Mouse (Mus musculus) heart, embryonic 11.5 days (tissue): ENCODE measurements around the gene AL732309.1. TPM values are rescaled to one million over a fixed set of nuclear protein-coding genes. Genes with fewer than 3 reads are reported as not detected.
A peak's percentile ranks its signal among the peaks of the same experiment; 100 is the strongest.

ENCODE experiments used
- ATAC-seq: fragments of 200-750 bp; cut with Nextera tagmentation; replicated peaks from 2 replicates; pipeline ENCODE4 v1.8.0; 2017; ENCODE audit warnings: moderate library complexity; ENCODE audit not compliant: insufficient number of reproducible peaks, low FRiP score, low TSS enrichment
- H3K27ac ChIP-seq: fragments of 300-500 bp; sonication (generic); 2 replicates; pipeline ENCODE4 v1.5.1; 2014; ENCODE audit warnings: mild to moderate bottlenecking, low read depth, low read length
- H3K27me3 ChIP-seq: fragments of 300-500 bp; sonication (generic); 2 replicates; pipeline ENCODE4 v1.6.1; 2014; ENCODE audit warnings: mild to moderate bottlenecking, low read length, mixed read lengths; ENCODE audit not compliant: control insufficient read depth, insufficient read depth
- H3K36me3 ChIP-seq: fragments of 300-500 bp; sonication (generic); 2 replicates; pipeline ENCODE4 v1.6.1; 2014; ENCODE audit warnings: mild to moderate bottlenecking, low read length, moderate library complexity, mixed read lengths; ENCODE audit not compliant: control insufficient read depth, insufficient read depth
- H3K4me1 ChIP-seq: fragments of 300-500 bp; sonication (generic); 2 replicates; pipeline ENCODE4 v1.6.1; 2014; ENCODE audit warnings: low read length; ENCODE audit not compliant: control insufficient read depth, insufficient read depth
- H3K4me2 ChIP-seq: fragments of 300-500 bp; sonication (generic); 2 replicates; pipeline ENCODE4 v1.6.1; 2014; ENCODE audit warnings: mild to moderate bottlenecking, moderate library complexity
- H3K4me3 ChIP-seq: fragments of 300-500 bp; sonication (generic); 2 replicates; pipeline ENCODE4 v1.5.1; 2014; ENCODE audit warnings: low read depth, low read length
- H3K9ac ChIP-seq: fragments of 300-500 bp; sonication (generic); 2 replicates; pipeline ENCODE4 v1.6.1; 2014; ENCODE audit warnings: mild to moderate bottlenecking, low read depth, low read length, moderate library complexity
- H3K9me3 ChIP-seq: fragments of 300-500 bp; sonication (generic); replicated peaks from 2 replicates; pipeline ENCODE4 v1.6.1; 2016; ENCODE audit warnings: low read length; ENCODE audit not compliant: control insufficient read depth
- WGBS: fragments of 180-500 bp; shearing (Covaris S2); extraction: QIAGEN DNeasy Blood & Tissue Kit; methylation state at CpG from one replicate; pipeline ENCODE4 v1.1.7; 2014; ENCODE audit not compliant: insufficient replicate concordance; 5-methylcytosine and 5-hydroxymethylcytosine counted together
- polyA plus RNA-seq: library from polyadenylated mRNA; unstranded; fragments of >200 nt; fragmentation: Nextera tagmentation; extraction: Ambion mirVana; gene quantifications from 2 replicates; pipeline ENCODE4 v1.2.1, GENCODE M21; 2014

AL732309.1 gene
- polyA plus RNA-seq, 1 experiment from 2014 or later: 2.5 TPM

- Histone ChIP-seq H3K9me3 (no peaks in the 10 kb centered on the region), H3K27me3 (no peaks in the 10 kb centered on the region), H3K9ac (peak within 1 kb of the TSS; percentile 90), H3K4me1 (peaks cover 10% of the 10 kb centered on the region), H3K4me3 (peak within 1 kb of the TSS; percentile 100), H3K36me3 (peaks cover 5% of the 10 kb centered on the region; the same call in 1 of the 2 replicates), H3K27ac (peak within 1 kb of the TSS; percentile 25), H3K4me2 (peak within 1 kb of the TSS; percentile 96)
- under 1% methylated on average over 39 of the region's 39 CpGs for WGBS
- peak; percentile 79 for ATAC-seq
These were observed 8.7 kb upstream of the AL732309.1 start, which contains the start of gene Tmem203 for GRCm38 (mm10) chr2:25255284-25255779. Gene Tmem203, plus strand, starts transcription at chr2:25255439.

GRCm38 (mm10) chr2:25252331-25252730, 5.7 kb upstream of the AL732309.1 start:
- H3K4me1 ChIP-seq: peaks cover 10% of the 10 kb centered on the region
- H3K4me2 ChIP-seq: no peak overlapping the region
- H3K9me3 ChIP-seq: no peaks in the 10 kb centered on the region
- 72% methylated on average over 1 of the region's 1 CpGs for WGBS
- no peak overlapping the region for H3K4me3 ChIP-seq
- peaks cover 11% of the 10 kb centered on the region; the same call in 1 of the 2 replicates for H3K36me3 ChIP-seq
- ATAC-seq: no peak
- no peaks in the 10 kb centered on the region for H3K27me3 ChIP-seq
- no peak overlapping the region for H3K27ac ChIP-seq
- no peak overlapping the region for H3K9ac ChIP-seq

- ATAC-seq: no peak
- H3K4me3 ChIP-seq: no peak overlapping the region
- no peak overlapping the region for H3K4me2 ChIP-seq
- peaks cover 31% of the 10 kb centered on the region for H3K27me3 ChIP-seq
- peaks cover 6% of the 10 kb centered on the region for H3K36me3 ChIP-seq
- no peak overlapping the region for H3K27ac ChIP-seq
- H3K4me1 ChIP-seq: peaks cover 20% of the 10 kb centered on the region
- no peak overlapping the region for H3K9ac ChIP-seq
- 87% methylated on average over 4 of the region's 4 CpGs for WGBS
- no peaks in the 10 kb centered on the region for H3K9me3 ChIP-seq
These were observed 2.5 kb downstream of the AL732309.1 start for GRCm38 (mm10) chr2:25244144-25244543.

DNA sequence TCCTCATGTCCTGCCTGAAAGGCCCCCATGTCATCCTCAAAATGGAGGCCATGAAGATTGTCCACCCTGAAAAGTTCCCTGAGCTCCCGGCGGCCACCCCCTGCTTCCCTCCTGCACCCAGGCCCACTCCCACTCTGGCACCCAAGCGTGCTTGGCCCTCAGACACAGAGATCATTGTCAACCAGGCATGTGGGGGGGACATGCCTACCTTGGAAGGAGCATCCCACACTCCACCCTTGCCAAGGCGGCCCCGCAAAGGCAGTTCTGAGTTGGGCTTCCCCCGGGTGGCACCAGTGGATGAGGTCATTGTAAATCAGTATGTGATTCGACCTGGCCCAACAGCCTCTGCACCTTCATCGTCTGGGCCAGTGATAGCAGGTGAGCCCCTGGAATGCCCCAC, 3.3 kb downstream of the AL732309.1 start:
- Histone ChIP-seq H3K9me3 (no peaks in the 10 kb centered on the region), H3K9ac (no peak overlapping the region), H3K36me3 (peaks cover 6% of the 10 kb centered on the region), H3K4me1 (peaks cover 20% of the 10 kb centered on the region), H3K27me3 (peaks cover 31% of the 10 kb centered on the region), H3K4me2 (no peak overlapping the region; the same call in 1 of the 2 replicates), H3K27ac (no peak overlapping the region), H3K4me3 (no peak overlapping the region)
- no peak for ATAC-seq
- WGBS: 73% methylated on average over 8 of the region's 8 CpGs

- no peak for ATAC-seq
- Histone ChIP-seq H3K27ac (no peak within 1 kb of the TSS), H3K9ac (peak within 1 kb of the TSS; percentile 66), H3K4me1 (peaks cover 20% of the 10 kb centered on the region), H3K4me3 (peak within 1 kb of the TSS; percentile 58), H3K4me2 (peak within 1 kb of the TSS; percentile 98), H3K36me3 (no peaks in the 10 kb centered on the region; the same call in 1 of the 2 replicates), H3K9me3 (no peaks in the 10 kb centered on the region), H3K27me3 (peaks cover 31% of the 10 kb centered on the region)
- under 1% methylated on average over 55 of the region's 59 CpGs for whole genome bisulfite sequencing
These were observed 4.6 kb downstream of the AL732309.1 start, which contains the start of the genes Rnf208 and Cysrt1 for GRCm38 (mm10) chr2:25242101-25242506. Gene Rnf208, plus strand, starts transcription at chr2:25242255. Gene Cysrt1, minus strand, starts transcription at chr2:25242452.

- no peaks in the 10 kb centered on the region; the same call in 1 of the 2 replicates for H3K36me3 ChIP-seq
- peaks cover 31% of the 10 kb centered on the region for H3K27me3 ChIP-seq
- H3K4me2 ChIP-seq: peak overlapping the region; percentile 98
- H3K9me3 ChIP-seq: no peaks in the 10 kb centered on the region
- H3K9ac ChIP-seq: peak overlapping the region; percentile 66; the same call in 1 of the 2 replicates
- WGBS: 20% methylated on average over 6 of the region's 6 CpGs
- peaks cover 20% of the 10 kb centered on the region for H3K4me1 ChIP-seq
- no peak overlapping the region for H3K27ac ChIP-seq
- ATAC-seq: peak; percentile 27; the same call in 1 of the 2 replicates
- peak overlapping the region; percentile 58 for H3K4me3 ChIP-seq
These were observed 5.3 kb downstream of the AL732309.1 start for GRCm38 (mm10) chr2:25241438-25241775.

DNA sequence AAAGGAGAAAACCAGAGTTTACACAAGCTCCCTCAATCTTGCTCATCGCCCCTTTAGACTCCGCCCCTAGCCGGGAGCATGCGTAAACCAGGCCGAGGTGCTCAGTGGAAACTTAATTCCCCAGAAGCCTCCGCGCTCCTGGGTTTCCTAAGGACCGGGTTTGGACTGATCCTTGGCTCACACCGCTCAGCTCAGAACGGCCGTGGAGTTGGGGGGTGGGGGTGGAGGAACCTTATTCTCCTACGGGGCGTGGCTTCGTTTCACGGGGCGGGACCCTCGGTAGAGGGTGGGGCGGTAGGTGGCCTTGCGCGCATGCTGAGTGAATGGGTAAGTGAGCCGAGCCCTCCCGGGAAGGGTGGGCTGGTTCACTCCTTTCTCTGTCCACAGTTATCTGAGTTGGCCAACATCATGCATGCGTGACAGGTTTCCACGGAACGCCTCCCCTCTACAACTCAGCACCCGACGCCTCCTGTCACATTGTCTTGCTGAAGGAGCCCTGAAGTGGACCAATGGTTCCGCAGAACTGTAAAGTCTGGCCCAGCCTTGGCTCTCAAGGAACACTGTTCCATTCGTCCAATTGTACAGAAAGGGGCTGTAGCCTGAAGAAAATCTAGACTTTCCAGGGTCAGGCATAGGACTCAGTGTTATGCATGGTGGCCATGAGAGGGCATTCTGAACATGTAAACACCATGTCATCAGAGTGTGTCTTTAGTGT, 5.8 kb downstream of the AL732309.1 start:
- ATAC-seq: peak; percentile 74

GRCm38 (mm10) chr2:25240310-25240709, 6.4 kb downstream of the AL732309.1 start:
- Histone ChIP-seq H3K4me3 (peak overlapping the region; percentile 38), H3K9ac (peak overlapping the region; percentile 56; the same call in 1 of the 2 replicates), H3K9me3 (no peaks in the 10 kb centered on the region), H3K36me3 (no peaks in the 10 kb centered on the region), H3K4me2 (peak overlapping the region; percentile 98), H3K4me1 (peaks cover 20% of the 10 kb centered on the region), H3K27me3 (peaks cover 31% of the 10 kb centered on the region), H3K27ac (no peak overlapping the region)
- 50% methylated on average over 8 of the region's 8 CpGs for WGBS
- no peak for ATAC-seq

More for the DNA sequence above, 5.8 kb downstream of the AL732309.1 start:
- Histone ChIP-seq H3K4me3 (peak overlapping the region; percentile 38), H3K36me3 (no peaks in the 10 kb centered on the region), H3K4me1 (peaks cover 20% of the 10 kb centered on the region), H3K9me3 (no peaks in the 10 kb centered on the region), H3K27me3 (peaks cover 31% of the 10 kb centered on the region), H3K4me2 (peak overlapping the region; percentile 98), H3K27ac (no peak overlapping the region), H3K9ac (peak overlapping the region; percentile 56)
- WGBS: 1% methylated on average over 29 of the region's 29 CpGs
